Mouse (Mus musculus): ENCODE data around the gene Nphp1.

- TF ChIP-seq RCOR1 (conservative IDR thresholded peaks at IDR 0.05; ENCODE audit: low read depth, low read length) (no peak), CTCF (conservative IDR thresholded peaks at IDR 0.05 in 1 of 2, IDR thresholded peaks at IDR 0.05 in 1 of 2; ENCODE audit: low read depth in 2 of 2, low read length in 2 of 2) (no peak)
Measured at GRCm38 (mm10) chr2:127705267-127705666, 83.4 kb downstream of the Nphp1 start.
